Mouse (Mus musculus) fat pad, adult 2 months (tissue): ENCODE measurements around the gene Nfkb2.

Experiments
- DNase-seq: peaks from one replicate; pipeline ENCODE4 v3.0.0-alpha.2; 2011; ENCODE audit warnings: low read depth, low spot score; ENCODE audit errors: extremely low read depth

Gene Nfkb2

GRCm38 (mm10) chr19:46338942-46339286 is 34.8 kb downstream of the Nfkb2 start:
- no peak for DNase-seq

GRCm38 (mm10) chr19:46339287-46339971 is 35.3 kb downstream of the Nfkb2 start:
- no peak for DNase-seq

- no peak for DNase-seq
Measured at GRCm38 (mm10) chr19:46344710-46345419, 40.7 kb downstream of the Nfkb2 start.

- DNase-seq = no peak
Measured at GRCm38 (mm10) chr19:46347146-46347545, 43.0 kb downstream of the Nfkb2 start.

- no peak for DNase-seq
Measured at GRCm38 (mm10) chr19:46347936-46348668, 44.0 kb downstream of the Nfkb2 start.

GRCm38 (mm10) chr19:46348761-46349458 is 44.8 kb downstream of the Nfkb2 start:
- no peak for DNase-seq

- no peak for DNase-seq
Measured at GRCm38 (mm10) chr19:46349550-46349949, 45.4 kb downstream of the Nfkb2 start.

- DNase-seq = no peak
Measured at GRCm38 (mm10) chr19:46350168-46350932, 46.2 kb downstream of the Nfkb2 start, which contains the start of gene 2310034G01Rik. Gene 2310034G01Rik, minus strand, starts transcription at chr19:46350302.

GRCm38 (mm10) chr19:46356701-46357138 is 52.6 kb downstream of the Nfkb2 start:
- no peak for DNase-seq

GRCm38 (mm10) chr19:46357344-46358280 is 53.5 kb downstream of the Nfkb2 start:
- DNase-seq = no peak

GRCm38 (mm10) chr19:46358381-46358780 is 54.3 kb downstream of the Nfkb2 start:
- DNase-seq = no peak
